Mouse (Mus musculus) myocyte (in vitro differentiated cells): ENCODE measurements around the gene Arhgap17. TPM values are rescaled to one million over a fixed set of nuclear protein-coding genes. Genes with fewer than 3 reads are reported as not detected.

Source experiments
- H3K27me3 ChIP-seq: one replicate; pipeline ENCODE4 v1.6.1; 2011; ENCODE audit not compliant: control insufficient read depth, insufficient read depth, insufficient read length
- H3K36me3 ChIP-seq: one replicate; pipeline ENCODE4 v1.6.1; 2011; ENCODE audit not compliant: control insufficient read depth, insufficient read depth
- H3K4me2 ChIP-seq: one replicate; pipeline ENCODE4 v1.6.1; 2011; ENCODE audit warnings: low read depth, control low read depth
- H3K4me3 ChIP-seq: one replicate; pipeline ENCODE4 v1.5.1; 2011; ENCODE audit warnings: mild to moderate bottlenecking, control low read depth, moderate library complexity
- H3K79me2 ChIP-seq: one replicate; pipeline ENCODE4 v1.6.1; 2011; ENCODE audit not compliant: control insufficient read depth, insufficient read depth
- H3ac ChIP-seq: one replicate; pipeline ENCODE4 v1.6.1; 2011; ENCODE audit not compliant: control insufficient read depth, insufficient read length
- CEBPB ChIP-seq: IDR thresholded peaks from 2 replicates; pipeline ENCODE4 v1.6.1; 2011; ENCODE audit warnings: mild to moderate bottlenecking, moderate library complexity; ENCODE audit not compliant: poor library complexity, insufficient read depth, severe bottlenecking
- E2F4 ChIP-seq: IDR thresholded peaks from one replicate; pipeline ENCODE4 v1.6.1; 2011; ENCODE audit warnings: mild to moderate bottlenecking, control low read depth, moderate library complexity; ENCODE audit not compliant: insufficient read depth
- MAX ChIP-seq: IDR thresholded peaks from one replicate; pipeline ENCODE4 v1.6.1; 2011; ENCODE audit warnings: low read depth, mild to moderate bottlenecking, control low read depth
- MYOD1 ChIP-seq, 3 experiments: IDR thresholded peaks; one replicate each; pipeline ENCODE4 v1.6.1; 2011; ENCODE audit warnings: control low read depth in 2 of 3, low read depth in 2 of 3, mild to moderate bottlenecking in 2 of 3, moderate library complexity in 1 of 3; ENCODE audit not compliant: insufficient read length in 2 of 3, control insufficient read depth in 1 of 3
- MYOG ChIP-seq, 3 experiments: IDR thresholded peaks; one replicate each; pipeline ENCODE4 v1.6.1; 2011; ENCODE audit warnings: control low read depth in 2 of 3, low read depth in 2 of 3, mild to moderate bottlenecking in 2 of 3; ENCODE audit not compliant: insufficient read length in 2 of 3, control insufficient read depth in 1 of 3, insufficient read depth in 1 of 3
- POLR2A ChIP-seq: IDR thresholded peaks from one replicate; pipeline ENCODE4 v1.6.1; 2011; ENCODE audit warnings: low read depth, mild to moderate bottlenecking, control low read depth, moderate library complexity; ENCODE audit not compliant: insufficient read length
- POLR2AphosphoS2 ChIP-seq: IDR thresholded peaks from one replicate; pipeline ENCODE4 v1.6.1; 2011; ENCODE audit warnings: low read depth, control low read depth; ENCODE audit not compliant: insufficient read length
- REST ChIP-seq: IDR thresholded peaks from one replicate; pipeline ENCODE4 v1.6.1; 2011; ENCODE audit warnings: mild to moderate bottlenecking, control low read depth, moderate library complexity; ENCODE audit not compliant: insufficient read depth, insufficient read length
- SRF ChIP-seq: IDR thresholded peaks from one replicate; pipeline ENCODE4 v1.6.1; 2011; ENCODE audit warnings: low read depth; ENCODE audit not compliant: control insufficient read depth, insufficient read length
- TCF12 ChIP-seq: IDR thresholded peaks from one replicate; pipeline ENCODE4 v1.6.1; 2011; ENCODE audit warnings: mild to moderate bottlenecking, control low read depth; ENCODE audit not compliant: poor library complexity, insufficient read depth, severe bottlenecking
- TCF3 ChIP-seq: IDR thresholded peaks from one replicate; pipeline ENCODE4 v1.6.1; 2011; ENCODE audit warnings: low read depth, control low read depth; ENCODE audit not compliant: insufficient read length
- USF1 ChIP-seq: IDR thresholded peaks from one replicate; pipeline ENCODE4 v1.6.1; 2011; ENCODE audit warnings: low read depth, mild to moderate bottlenecking, control low read depth, moderate library complexity
- polyA plus RNA-seq: library from polyadenylated mRNA; unstranded; fragments of >200 nt; fragmentation: generic; extraction: Trizol; gene quantifications from one replicate; pipeline ENCODE4 v1.2.1, GENCODE M21; 2012; ENCODE audit warnings: missing spikeins

Gene Arhgap17
- polyA plus RNA-seq, 1 experiment, result 18.0 TPM

DNA sequence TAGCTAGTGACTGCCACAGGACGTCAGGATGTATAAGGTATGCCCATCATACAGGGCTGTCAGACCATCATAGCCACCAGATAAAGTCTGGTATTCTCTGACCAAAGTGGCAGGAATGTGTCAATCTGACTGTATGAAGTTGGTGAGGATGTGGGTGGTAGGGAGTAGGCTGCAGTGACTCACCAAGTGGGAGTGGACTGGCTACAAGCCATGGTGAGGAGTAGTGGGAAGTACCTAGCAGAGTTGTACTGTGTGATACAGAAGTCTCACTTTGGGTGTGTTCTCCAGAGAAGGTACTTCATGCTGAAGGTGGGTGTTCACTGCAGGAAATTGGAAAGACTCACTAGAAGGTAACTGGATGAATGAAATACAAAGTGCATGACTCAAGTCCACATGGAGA, 41.4 kb upstream of the Arhgap17 start:
- no peak overlapping the region for H3K4me3 ChIP-seq
- H3K27me3 ChIP-seq, result no peaks in the 10 kb centered on the region
- H3ac ChIP-seq, result no peak overlapping the region
- H3K36me3 ChIP-seq, result no peaks in the 10 kb centered on the region
- no peaks in the 10 kb centered on the region for H3K79me2 ChIP-seq
- TF ChIP-seq USF1 (no peak), POLR2A (no peak), MYOG (IDR thresholded peaks at IDR 0.05; ENCODE audit: control insufficient read depth in 1 of 3, insufficient read depth in 1 of 3, insufficient read length in 2 of 3, low read depth in 2 of 3) (no peak), CEBPB (no peak), TCF12 (no peak), MAX (no peak), E2F4 (no peak), REST (no peak), TCF3 (no peak), MYOD1 (IDR thresholded peaks at IDR 0.05; ENCODE audit: control insufficient read depth in 1 of 3, insufficient read length in 2 of 3, low read depth in 2 of 3) (no peak)
- no peak overlapping the region for H3K4me2 ChIP-seq

DNA sequence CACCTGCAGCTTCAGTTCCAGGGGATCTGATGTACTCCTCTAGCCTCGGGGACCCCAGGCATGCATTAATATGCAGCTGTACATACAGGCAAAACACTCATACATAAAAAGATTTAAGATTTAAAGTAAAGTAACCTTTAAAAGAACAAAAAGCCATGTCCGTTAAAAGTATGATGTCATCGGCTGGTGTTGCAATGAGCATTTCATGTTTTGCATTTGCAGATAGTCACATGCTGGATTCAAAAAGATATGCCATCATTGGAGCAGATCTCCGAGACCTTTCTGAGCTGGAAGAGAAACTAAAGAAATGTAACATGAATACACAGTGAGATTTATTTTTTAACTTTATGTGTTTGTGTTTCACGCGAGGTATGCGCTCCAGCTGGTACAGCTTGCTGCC, 40.8 kb upstream of the Arhgap17 start:
- no peak overlapping the region for H3ac ChIP-seq
- no peaks in the 10 kb centered on the region for H3K27me3 ChIP-seq

DNA sequence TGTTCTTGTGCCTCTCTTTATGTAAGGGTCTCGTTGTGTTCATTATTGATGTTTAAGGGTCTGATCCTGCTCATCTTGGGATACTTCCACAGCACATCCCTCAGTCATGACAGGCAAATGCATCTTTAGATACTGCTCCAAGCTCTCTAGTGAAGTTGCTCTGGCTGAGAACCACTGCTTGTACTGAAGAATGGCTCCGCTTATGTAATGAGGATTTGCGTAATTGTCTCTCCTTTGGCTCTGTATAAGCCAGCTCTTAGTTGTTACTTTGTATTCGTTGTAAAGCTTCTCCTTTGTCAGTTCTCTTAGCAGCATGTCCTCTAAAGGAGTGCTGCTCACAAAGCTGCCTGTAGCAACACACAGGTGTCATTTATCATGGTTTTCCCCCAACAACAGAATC, 37.3 kb upstream of the Arhgap17 start:
- no peak for TF ChIP-seq POLR2A
- no peak for TF ChIP-seq MYOD1 (IDR thresholded peaks at IDR 0.05; ENCODE audit: control insufficient read depth in 1 of 3, insufficient read length in 2 of 3, low read depth in 2 of 3)
- no peak for TF ChIP-seq USF1
- no peak for TF ChIP-seq TCF12
- TF ChIP-seq SRF, result no peak
- TF ChIP-seq MAX, result no peak
- no peak for TF ChIP-seq POLR2AphosphoS2
- TF ChIP-seq REST, result no peak
- no peak for TF ChIP-seq E2F4
- TF ChIP-seq CEBPB, result no peak
- no peak for TF ChIP-seq TCF3
- TF ChIP-seq MYOG (IDR thresholded peaks at IDR 0.05; ENCODE audit: control insufficient read depth in 1 of 3, insufficient read depth in 1 of 3, insufficient read length in 2 of 3, low read depth in 2 of 3), result no peak
- no peaks in the 10 kb centered on the region for H3K79me2 ChIP-seq
- H3K4me3 ChIP-seq, result no peak overlapping the region
- no peak overlapping the region for H3ac ChIP-seq
- H3K36me3 ChIP-seq, result peaks cover 6% of the 10 kb centered on the region
- no peak overlapping the region for H3K4me2 ChIP-seq
- no peaks in the 10 kb centered on the region for H3K27me3 ChIP-seq

More for the DNA sequence above, 40.8 kb upstream of the Arhgap17 start:
- H3K79me2 ChIP-seq, result no peaks in the 10 kb centered on the region
- no peak overlapping the region for H3K4me3 ChIP-seq
- no peak overlapping the region for H3K4me2 ChIP-seq
- TF ChIP-seq USF1 (no peak), MYOD1 (IDR thresholded peaks at IDR 0.05; ENCODE audit: control insufficient read depth in 1 of 3, insufficient read length in 2 of 3, low read depth in 2 of 3) (no peak), E2F4 (no peak), TCF3 (no peak), POLR2A (no peak), MAX (no peak), CEBPB (no peak), SRF (no peak), REST (no peak), TCF12 (no peak), MYOG (IDR thresholded peaks at IDR 0.05; ENCODE audit: control insufficient read depth in 1 of 3, insufficient read depth in 1 of 3, insufficient read length in 2 of 3, low read depth in 2 of 3) (no peak), POLR2AphosphoS2 (no peak)
- H3K36me3 ChIP-seq, result no peaks in the 10 kb centered on the region

DNA sequence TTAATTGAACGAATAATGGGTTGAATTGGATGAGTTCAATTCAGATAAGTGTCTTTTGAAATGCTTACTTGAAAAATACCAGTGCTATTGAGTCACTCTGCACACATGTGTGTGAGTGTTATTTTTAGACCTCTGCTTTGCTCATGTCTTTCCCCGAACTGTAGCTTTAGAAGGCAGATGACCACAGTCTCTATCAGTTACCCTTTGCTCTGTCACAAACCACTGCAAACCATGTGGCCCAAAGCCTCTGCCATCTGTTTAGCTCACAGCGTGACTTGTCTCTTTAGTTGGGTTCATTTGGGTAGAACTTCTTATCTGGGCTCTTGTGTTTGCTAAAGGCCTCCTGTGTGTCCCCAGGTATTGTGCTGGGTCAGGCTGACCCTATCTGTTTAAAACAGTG, 35.9 kb upstream of the Arhgap17 start:
- Histone ChIP-seq H3K27me3 (no peaks in the 10 kb centered on the region), H3K36me3 (peaks cover 6% of the 10 kb centered on the region), H3K4me3 (no peak overlapping the region), H3ac (no peak overlapping the region), H3K79me2 (no peaks in the 10 kb centered on the region), H3K4me2 (peak overlapping the region; percentile 34)
- TF ChIP-seq E2F4, result no peak
- TF ChIP-seq TCF3, result no peak
- no peak for TF ChIP-seq POLR2AphosphoS2
- TF ChIP-seq SRF, result no peak
- TF ChIP-seq USF1, result peak; percentile 56
- TF ChIP-seq POLR2A, result no peak
- no peak for TF ChIP-seq CEBPB
- TF ChIP-seq REST, result no peak
- TF ChIP-seq MYOD1 (IDR thresholded peaks at IDR 0.05; ENCODE audit: control insufficient read depth in 1 of 3, insufficient read length in 2 of 3, low read depth in 2 of 3), result peak in 2 of 3 experiments; percentile 50 to 62
- peak in 2 of 3 experiments; percentile 50 to 71 for TF ChIP-seq MYOG (IDR thresholded peaks at IDR 0.05; ENCODE audit: control insufficient read depth in 1 of 3, insufficient read depth in 1 of 3, insufficient read length in 2 of 3, low read depth in 2 of 3)
- TF ChIP-seq MAX, result no peak
- TF ChIP-seq TCF12, result peak; percentile 0

DNA sequence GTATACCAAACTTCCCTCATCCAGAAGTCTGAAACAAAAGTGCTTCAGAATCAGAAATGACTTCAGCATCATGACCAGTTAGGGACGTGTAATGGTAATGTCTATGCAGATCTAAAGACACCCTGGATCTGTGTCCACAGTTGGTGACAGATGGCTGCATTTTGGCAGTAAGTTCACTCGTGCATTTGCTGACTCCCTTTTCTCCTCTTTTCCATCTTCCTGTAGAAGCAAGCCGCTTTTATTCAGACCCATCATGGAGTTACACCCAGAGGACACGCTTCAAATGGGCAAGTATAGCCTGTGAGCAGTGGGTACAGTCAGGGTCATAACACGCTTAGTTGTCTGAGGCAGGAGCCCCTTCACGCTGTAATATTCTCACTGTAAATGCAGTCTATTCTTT, 34.5 kb upstream of the Arhgap17 start:
- Histone ChIP-seq H3K27me3 (no peaks in the 10 kb centered on the region), H3ac (no peak overlapping the region), H3K36me3 (peaks cover 6% of the 10 kb centered on the region), H3K4me2 (no peak overlapping the region), H3K79me2 (no peaks in the 10 kb centered on the region), H3K4me3 (no peak overlapping the region)
- TF ChIP-seq MYOG (IDR thresholded peaks at IDR 0.05; ENCODE audit: control insufficient read depth in 1 of 3, insufficient read depth in 1 of 3, insufficient read length in 2 of 3, low read depth in 2 of 3) (no peak), REST (no peak), MYOD1 (IDR thresholded peaks at IDR 0.05; ENCODE audit: control insufficient read depth in 1 of 3, insufficient read length in 2 of 3, low read depth in 2 of 3) (no peak), MAX (no peak), E2F4 (no peak), USF1 (no peak), CEBPB (no peak), TCF12 (no peak), POLR2A (no peak), TCF3 (no peak), SRF (no peak)
